Mouse (Mus musculus) natural killer cell, adult 2 months (primary cell): ENCODE results near the gene E2f3.

ENCODE experiments used
- DNase-seq, 2 experiments: peaks; one replicate each; pipeline ENCODE4 v3.0.0; 2022; ENCODE audit warnings: low spot score in 2 of 2

E2f3 gene

GRCm38 (mm10) chr13:29979140-29979564, 6.7 kb downstream of the E2f3 start:
- DNase-seq: peak; percentile 38 to 46

DNA sequence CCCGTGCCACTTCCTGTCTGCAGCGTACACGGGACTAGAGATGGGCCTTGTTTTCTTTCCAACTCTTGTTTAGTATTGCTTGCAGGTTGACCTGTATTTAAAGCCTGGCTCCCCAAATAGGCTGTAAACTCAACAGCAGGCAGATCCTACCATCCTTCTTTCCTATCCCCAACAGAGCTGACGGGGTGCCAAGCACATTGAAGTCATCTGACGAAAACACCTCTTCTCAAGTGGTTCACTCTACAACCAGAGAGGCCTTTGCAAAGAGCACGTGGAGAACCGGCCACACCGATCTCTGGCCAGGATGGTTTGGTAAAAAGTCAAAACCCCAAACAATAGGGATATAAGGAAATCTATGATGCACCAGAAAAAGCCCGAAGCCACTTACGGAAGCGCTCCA, 8.5 kb downstream of the E2f3 start:
- DNase-seq: no peak

DNA sequence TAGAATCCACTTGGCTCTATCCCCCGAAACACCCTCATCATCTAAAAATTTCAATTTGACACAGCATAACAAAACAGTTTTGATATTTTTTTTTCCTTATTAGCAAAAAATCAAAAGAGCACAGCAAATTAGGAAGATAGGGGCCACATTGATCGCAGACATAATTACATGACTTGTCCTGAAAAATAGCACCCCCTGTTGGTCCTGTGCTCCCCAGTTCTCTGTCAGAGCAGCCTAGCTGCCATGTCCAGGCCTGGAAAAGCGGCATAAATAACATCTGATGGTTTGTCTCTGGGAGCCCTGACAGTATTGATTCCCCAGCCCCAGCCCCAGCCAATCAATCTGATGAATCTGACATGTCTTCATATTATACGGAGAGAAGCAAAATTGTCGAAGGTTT, 11.8 kb downstream of the E2f3 start:
- no peak for DNase-seq

DNA sequence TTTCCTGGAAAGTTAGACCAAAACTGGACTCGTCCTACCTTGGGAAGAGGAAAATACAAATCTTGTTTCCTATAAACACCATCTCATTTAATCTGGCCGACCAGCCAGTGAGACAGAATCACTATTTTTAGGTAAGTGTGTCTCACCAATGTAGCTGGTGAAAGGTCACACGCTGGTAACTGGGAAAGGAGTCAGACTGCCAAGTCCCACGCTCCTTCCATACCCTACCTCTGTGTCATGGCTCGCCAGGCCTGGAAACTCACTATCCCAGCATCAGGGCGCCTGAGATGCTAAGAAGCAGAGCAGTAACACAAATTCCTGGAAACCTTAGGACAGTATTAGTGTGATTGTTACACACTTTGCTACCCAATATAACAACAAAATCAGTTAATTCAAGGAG, 12.3 kb downstream of the E2f3 start:
- no peak for DNase-seq

DNA sequence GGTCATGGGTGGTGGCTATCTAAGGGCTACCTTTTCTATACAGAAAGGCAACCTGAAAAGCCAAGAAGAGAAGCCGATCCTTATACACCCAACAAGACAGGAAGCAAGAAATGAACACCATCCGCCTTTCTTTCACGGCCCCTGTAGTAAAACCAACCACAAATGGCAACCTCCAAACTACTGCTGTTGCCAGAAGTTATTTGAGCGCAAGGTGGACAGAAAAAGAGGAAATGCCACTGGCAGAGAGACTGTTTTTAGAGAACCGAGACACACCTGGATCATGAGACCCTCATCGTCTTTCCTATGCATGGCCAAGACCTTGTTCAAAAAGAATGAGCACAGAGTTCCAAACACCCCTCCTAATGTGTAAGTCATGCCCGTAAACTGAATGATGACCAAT, 15.5 kb downstream of the E2f3 start:
- DNase-seq: peak in 1 of 2 experiments; percentile 42

GRCm38 (mm10) chr13:29968636-29969035, 17.2 kb downstream of the E2f3 start:
- DNase-seq: no peak

GRCm38 (mm10) chr13:29967367-29967766, 18.5 kb downstream of the E2f3 start:
- DNase-seq: no peak

- DNase-seq: no peak
Observed at GRCm38 (mm10) chr13:29966966-29967365, 18.9 kb downstream of the E2f3 start.

DNA sequence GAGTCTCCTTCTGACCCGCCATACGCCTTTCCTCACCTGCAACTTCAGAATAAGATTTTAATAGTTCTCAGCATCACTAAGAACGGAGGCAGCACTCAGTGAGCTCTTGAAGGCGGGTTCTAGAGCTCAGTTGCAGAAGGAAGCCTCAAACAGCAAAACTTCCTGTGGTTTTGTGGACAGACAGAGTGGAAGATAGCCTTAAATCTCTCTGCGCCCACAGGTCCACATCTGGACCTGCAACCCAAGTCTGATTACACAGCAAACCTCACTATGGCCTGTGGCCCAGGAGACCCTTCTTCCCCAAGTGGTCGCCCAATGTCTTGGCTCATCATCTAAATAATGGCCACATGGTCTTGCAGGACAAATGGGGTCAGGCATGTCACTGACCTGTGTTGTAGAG, 21.8 kb downstream of the E2f3 start:
- peak in 1 of 2 experiments; percentile 13 for DNase-seq

GRCm38 (mm10) chr13:29960416-29960815, 25.4 kb downstream of the E2f3 start:
- no peak for DNase-seq

- no peak for DNase-seq
Observed at GRCm38 (mm10) chr13:29957731-29958254, 28.1 kb downstream of the E2f3 start.

DNA sequence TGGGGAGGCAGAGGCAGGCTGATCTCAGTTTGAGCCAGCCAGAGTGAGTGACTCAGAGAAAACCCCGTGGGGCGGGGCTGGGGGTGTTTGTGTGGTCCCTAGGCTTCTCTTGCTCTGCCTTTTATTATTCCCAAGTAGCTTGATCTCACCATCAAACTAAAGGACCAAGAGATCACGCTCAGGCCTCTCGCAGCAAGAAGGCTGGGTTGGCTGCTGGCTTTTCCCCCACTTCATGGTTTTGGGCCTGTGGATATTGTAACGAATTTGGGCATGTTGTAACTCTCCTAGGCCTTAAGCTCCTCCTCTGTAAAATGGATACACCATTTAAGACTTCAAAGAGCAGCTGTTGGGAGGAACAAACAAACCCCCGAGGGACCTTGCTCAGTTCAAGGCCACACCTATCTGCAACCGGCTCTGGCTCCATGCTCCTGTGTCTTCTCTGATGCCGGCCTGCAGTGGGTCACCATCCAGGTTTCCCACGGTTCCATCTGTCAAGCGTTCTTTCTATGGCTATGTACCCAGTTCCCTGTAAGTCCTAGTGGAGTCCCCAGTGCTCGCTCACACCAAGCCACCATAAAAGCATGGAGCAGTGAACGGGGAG, 28.9 kb downstream of the E2f3 start:
- no peak for DNase-seq

DNA sequence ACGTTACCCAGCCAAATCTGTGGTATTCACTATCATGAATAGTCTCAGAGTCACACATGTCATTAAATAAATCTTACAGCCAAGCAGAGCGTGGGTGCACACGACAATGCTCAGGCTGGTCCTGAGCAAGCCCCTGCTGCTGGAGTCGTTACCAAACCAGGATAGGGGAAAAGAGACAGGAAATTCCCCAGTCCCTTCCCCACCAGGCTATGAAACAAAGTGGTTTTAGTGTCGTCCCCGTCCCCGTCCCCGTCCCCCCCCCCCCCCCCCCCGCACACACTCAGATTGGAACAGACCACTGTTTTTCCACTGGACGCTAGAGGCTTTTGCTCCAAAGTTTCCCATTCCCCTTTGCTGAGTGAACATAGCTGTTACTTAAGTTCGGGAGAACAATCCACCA, 30.6 kb downstream of the E2f3 start:
- no peak for DNase-seq

DNA sequence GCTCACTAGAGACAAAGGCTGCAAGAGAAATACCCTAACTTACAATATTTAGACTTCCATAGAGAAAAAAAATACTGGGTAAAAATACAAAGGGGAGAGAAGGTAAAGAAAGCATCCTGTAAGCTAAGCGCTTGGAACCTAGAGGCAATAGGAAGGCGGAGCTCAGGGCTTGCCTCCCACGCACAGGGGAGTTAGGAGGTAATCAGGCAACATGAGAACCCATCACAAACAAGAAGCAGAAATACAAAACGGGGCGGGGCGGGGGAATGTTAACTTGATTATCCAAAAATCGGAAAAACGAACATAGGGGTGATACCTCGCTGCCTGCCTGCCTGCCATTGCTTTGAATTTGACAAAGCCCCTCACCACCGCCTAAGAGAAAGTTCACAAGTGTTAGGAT, 31.1 kb downstream of the E2f3 start:
- no peak for DNase-seq

GRCm38 (mm10) chr13:29953417-29954045, 32.3 kb downstream of the E2f3 start:
- DNase-seq: no peak

- no peak for DNase-seq
Observed at GRCm38 (mm10) chr13:29946045-29946444, 39.8 kb downstream of the E2f3 start.

GRCm38 (mm10) chr13:29944915-29945570, 40.8 kb downstream of the E2f3 start:
- DNase-seq: no peak

DNA sequence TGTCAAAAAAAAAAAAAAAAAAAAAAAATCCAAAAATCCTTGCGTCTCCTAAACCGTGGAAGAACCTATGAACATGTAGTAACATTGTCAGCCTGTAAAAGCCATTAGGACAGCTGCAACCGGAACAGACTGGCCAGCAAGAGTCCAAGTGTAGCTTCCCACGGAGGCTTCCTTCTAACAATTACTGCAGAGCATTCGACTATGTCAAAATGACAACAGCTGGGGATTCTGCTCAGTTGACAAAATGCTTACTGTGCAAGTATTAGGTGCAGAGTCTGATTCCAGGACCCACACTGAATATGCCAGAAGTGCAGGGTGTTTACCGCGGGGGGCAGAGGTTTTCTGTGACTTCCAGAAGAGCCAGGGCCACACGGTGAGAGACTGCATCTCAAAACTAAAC, 41.4 kb downstream of the E2f3 start:
- no peak for DNase-seq

- DNase-seq: no peak
Observed at GRCm38 (mm10) chr13:29943541-29944039, 42.3 kb downstream of the E2f3 start.

- no peak for DNase-seq
Observed at GRCm38 (mm10) chr13:29940071-29940470, 45.8 kb downstream of the E2f3 start.

- DNase-seq: no peak
Observed at GRCm38 (mm10) chr13:29939399-29939798, 46.5 kb downstream of the E2f3 start.

GRCm38 (mm10) chr13:29938776-29939175, 47.1 kb downstream of the E2f3 start:
- no peak for DNase-seq

DNA sequence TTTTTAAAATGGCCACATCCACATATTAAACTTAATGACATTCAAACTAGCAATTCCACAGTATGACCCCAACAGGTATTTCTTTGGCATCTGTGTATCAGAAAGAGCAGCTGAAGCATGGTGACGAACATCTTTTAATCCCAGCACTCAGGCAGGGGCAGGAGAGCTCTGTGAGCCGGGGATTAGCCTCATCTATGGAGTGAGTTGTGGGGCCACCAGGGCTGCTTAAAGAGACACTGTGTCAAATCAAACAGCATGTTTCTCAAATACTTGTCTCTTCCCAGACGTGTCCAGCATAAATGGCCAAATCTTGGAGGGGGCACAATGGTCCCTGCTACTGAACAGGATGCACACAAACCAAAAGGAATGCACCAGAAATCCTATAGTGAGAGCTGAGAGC, 59.7 kb downstream of the E2f3 start:
- no peak for DNase-seq
